Mouse (Mus musculus): ENCODE results near the gene Gzmc. TPM values are rescaled to one million over a fixed set of nuclear protein-coding genes. Genes with fewer than 3 reads are reported as not detected.
"Not testable (repeated sequence)": the region's sequence is repeated elsewhere in the genome, so short reads cannot be mapped to it uniquely, and the experiment has no call there.

Gzmc gene
- not detected in 2 replicates for total RNA-seq (2017)

GRCm38 (mm10) chr14:56234556-56234955, at the start of gene Gzmc:
TSS of gene Gzmc (minus strand) at chr14:56234656.
- no peak for ATAC-seq (ENCODE audit: extremely low read depth, insufficient number of reproducible peaks, low FRiP score, poor library complexity, severe bottlenecking)

DNA sequence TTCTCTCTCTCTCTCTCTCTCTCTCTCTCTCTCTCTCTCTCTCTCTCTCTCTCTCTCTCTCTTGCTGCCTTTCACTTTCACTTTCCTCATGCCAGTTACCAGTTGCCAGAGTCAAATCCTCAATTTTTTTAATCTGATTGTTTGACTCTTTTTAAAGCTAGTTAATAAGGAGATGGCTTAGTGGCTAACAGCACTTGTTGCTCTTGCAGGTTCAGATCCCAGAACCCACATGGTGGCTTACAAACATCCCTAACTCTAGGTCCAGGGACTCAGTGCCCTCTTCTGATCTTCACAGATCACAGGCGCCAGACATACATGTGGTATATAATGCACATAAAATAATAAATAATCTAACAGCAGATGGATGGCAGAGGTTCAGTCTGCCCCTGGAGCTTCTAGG, 49.4 kb upstream of the Gzmc start:
- no peak for ATAC-seq (ENCODE audit: extremely low read depth, insufficient number of reproducible peaks, low FRiP score, poor library complexity, severe bottlenecking)

DNA sequence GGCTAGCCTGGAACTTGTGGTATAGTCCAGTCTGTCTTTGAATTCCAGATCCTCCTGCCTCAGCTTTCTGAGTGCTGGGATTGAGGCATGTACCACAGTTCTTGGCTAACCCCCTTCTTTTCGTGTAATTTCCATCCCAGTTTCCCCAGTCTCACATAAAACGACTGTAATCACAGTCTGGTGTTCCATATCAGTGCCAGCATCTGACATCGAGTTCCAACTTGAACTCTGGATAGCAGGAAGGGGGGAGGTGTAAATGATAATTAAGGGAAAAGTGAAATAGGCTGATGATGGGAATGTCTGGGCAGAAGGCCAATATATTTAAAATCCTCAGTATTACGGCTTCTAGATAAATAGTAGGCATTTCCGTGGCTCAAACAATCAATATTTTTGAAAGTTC, 46.6 kb upstream of the Gzmc start:
- no peak for ATAC-seq (ENCODE audit: extremely low read depth, insufficient number of reproducible peaks, low FRiP score, poor library complexity, severe bottlenecking)

DNA sequence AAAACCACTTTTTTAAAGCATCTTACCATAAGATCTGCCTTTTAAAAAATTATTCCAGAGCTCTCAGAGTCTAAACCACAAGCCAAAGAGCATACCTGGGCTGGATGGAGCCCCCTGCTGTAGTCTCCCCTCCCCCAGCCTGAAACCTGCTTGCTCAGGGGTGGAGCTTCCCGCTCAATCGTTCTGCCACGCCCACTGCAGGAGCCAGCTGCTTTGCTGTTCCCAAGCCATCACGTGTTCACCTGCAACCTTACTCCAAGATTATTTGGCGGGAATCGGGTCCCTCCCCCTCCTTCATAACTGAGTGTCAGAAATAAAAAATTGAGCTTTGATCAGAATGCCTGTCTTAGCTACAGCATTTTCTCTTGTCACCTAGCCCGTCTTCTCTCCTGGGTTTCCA, 44.2 kb upstream of the Gzmc start:
- ATAC-seq (ENCODE audit: extremely low read depth, insufficient number of reproducible peaks, low FRiP score, poor library complexity, severe bottlenecking) = not testable (repeated sequence)

DNA sequence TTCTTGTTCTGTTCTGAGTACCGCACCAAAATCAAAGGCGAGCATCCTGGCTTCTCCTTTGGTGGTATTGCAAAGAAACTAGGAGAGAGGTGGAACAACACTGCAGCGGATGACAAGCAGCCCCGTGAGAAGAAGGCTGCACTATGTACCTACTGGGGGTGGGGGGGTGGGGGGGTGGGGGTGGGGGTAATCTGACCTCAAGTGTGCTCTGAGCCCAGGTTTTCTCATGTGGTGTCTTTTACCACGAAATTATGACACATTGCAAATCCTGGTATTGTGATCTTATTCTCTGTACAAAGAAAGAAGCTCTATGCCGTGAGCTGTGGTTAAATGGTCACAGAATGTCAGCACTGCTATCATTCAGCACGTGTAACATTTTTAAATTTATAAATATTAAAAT, 41.6 kb upstream of the Gzmc start:
- ATAC-seq (ENCODE audit: extremely low read depth, insufficient number of reproducible peaks, low FRiP score, poor library complexity, severe bottlenecking) = not testable (repeated sequence)

GRCm38 (mm10) chr14:56266109-56266508, 31.7 kb upstream of the Gzmc start:
- ATAC-seq (ENCODE audit: extremely low read depth, insufficient number of reproducible peaks, low FRiP score, poor library complexity, severe bottlenecking) = no peak

- no peak for ATAC-seq (ENCODE audit: extremely low read depth, insufficient number of reproducible peaks, low FRiP score, poor library complexity, severe bottlenecking)
Observed at GRCm38 (mm10) chr14:56262153-56262552, 27.7 kb upstream of the Gzmc start, which contains the start of gene Gzmb. TSS of gene Gzmb (minus strand) at chr14:56262260.

GRCm38 (mm10) chr14:56240409-56240808, 6.0 kb upstream of the Gzmc start:
- ATAC-seq (ENCODE audit: extremely low read depth, insufficient number of reproducible peaks, low FRiP score, poor library complexity, severe bottlenecking) = no peak

- no peak for ATAC-seq (ENCODE audit: extremely low read depth, insufficient number of reproducible peaks, low FRiP score, poor library complexity, severe bottlenecking)
Observed at GRCm38 (mm10) chr14:56211317-56211716, 23.1 kb downstream of the Gzmc start, which contains the start of gene Gzmf. TSS of gene Gzmf (minus strand) at chr14:56211417.

GRCm38 (mm10) chr14:56205613-56206012, 28.8 kb downstream of the Gzmc start:
- no peak for ATAC-seq (ENCODE audit: extremely low read depth, insufficient number of reproducible peaks, low FRiP score, poor library complexity, severe bottlenecking)

GRCm38 (mm10) chr14:56205021-56205420, 29.4 kb downstream of the Gzmc start:
- ATAC-seq (ENCODE audit: extremely low read depth, insufficient number of reproducible peaks, low FRiP score, poor library complexity, severe bottlenecking) = not testable (repeated sequence)

DNA sequence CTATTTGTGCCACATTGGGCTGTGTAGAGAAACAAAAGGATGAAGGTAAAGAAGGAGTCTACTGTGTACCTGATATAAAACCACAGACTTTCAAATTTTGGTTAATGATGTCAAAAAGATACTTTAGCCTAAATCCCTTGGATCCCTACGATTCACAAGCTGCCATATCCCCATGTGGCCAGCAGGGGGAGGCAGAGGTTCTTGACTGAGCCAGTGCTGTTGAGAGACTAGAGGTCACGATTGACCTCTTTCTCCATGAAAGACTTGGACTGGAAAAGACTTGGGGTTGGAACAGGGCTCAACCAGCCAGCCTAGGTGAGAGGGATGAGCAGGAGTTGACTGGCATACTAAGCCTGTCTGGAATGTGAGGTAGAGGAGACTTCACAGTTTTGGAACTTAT, 30.5 kb downstream of the Gzmc start:
- ATAC-seq (ENCODE audit: extremely low read depth, insufficient number of reproducible peaks, low FRiP score, poor library complexity, severe bottlenecking) = peak; percentile 26; the same call in 1 of the 2 replicates

GRCm38 (mm10) chr14:56186946-56187345, 47.5 kb downstream of the Gzmc start:
- ATAC-seq (ENCODE audit: extremely low read depth, insufficient number of reproducible peaks, low FRiP score, poor library complexity, severe bottlenecking) = no peak

DNA sequence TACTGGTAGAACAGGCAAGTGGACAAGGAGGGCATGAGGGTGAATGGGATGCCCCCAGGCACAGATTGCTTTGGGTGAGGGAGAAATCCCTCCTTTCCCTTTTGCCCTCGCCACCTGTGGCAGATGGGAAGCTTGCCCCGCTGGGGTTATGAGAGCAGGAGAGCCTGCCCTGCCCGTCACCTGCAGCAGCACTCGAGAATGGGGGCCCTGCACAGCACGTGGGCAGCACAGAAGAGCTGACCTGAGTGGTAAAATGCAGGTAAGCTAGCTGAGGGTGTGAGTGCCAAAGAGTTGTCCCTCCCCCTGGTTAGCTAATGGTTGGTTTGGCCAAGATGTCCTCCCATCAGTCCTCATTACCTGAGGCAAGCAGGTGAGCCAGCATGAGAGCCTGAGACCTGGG, 47.9 kb downstream of the Gzmc start:
- no peak for ATAC-seq (ENCODE audit: extremely low read depth, insufficient number of reproducible peaks, low FRiP score, poor library complexity, severe bottlenecking)

Other genes starting within 250 kb of the Gzmc start
- not detected in 2 replicates for gene Mcpt1, start 216.7 kb downstream of the Gzmc start, total RNA-seq (2017)
- gene Mcpt9, start 204.2 kb downstream of the Gzmc start, total RNA-seq (2017) = not detected in 2 replicates
- not detected in 2 replicates for gene Mcpt2, start 192.6 kb downstream of the Gzmc start, total RNA-seq (2017)
- gene Mcpt4, start 172.3 kb downstream of the Gzmc start, total RNA-seq (2017) = not detected in 2 replicates
- 0.58 TPM in 1 of 2 replicates, not detected in the other for gene Mcpt8, start 149.4 kb downstream of the Gzmc start, total RNA-seq (2017)
- gene Ctsg, start 132.1 kb downstream of the Gzmc start, total RNA-seq (2017) = not detected in 2 replicates
- not detected in 2 replicates for gene Gzme, start 114.0 kb downstream of the Gzmc start, total RNA-seq (2017)
- not detected in 2 replicates for gene Gzmd, start 102.0 kb downstream of the Gzmc start, total RNA-seq (2017)
- not detected in 2 replicates for gene Gzmg, start 75.1 kb downstream of the Gzmc start, total RNA-seq (2017)
- gene Gzmn, start 60.1 kb downstream of the Gzmc start, total RNA-seq (2017) = not detected in 2 replicates
- not detected in 2 replicates for gene Gzmf, start 23.2 kb downstream of the Gzmc start, total RNA-seq (2017)
- gene Gzmb, start 27.6 kb upstream of the Gzmc start, total RNA-seq (2017) = 1.2 and 3.1 TPM in 2 replicates
- gene Atp12a, start 130.4 kb upstream of the Gzmc start, total RNA-seq (2017) = not detected in 2 replicates
- gene Rnf17, start 167.9 kb upstream of the Gzmc start, total RNA-seq (2017) = 0.49 and 1.2 TPM in 2 replicates